Mouse (Mus musculus) right cerebral cortex, postnatal 4 days (tissue): ENCODE measurements around the gene Gm20388.

Source experiments
- DNase-seq: peaks from one replicate; pipeline ENCODE4 v3.0.0-alpha.2; 2022

The Gm20388 gene

GRCm38 (mm10) chr8:121319491-121319890 lies 1408.8 kb downstream of the Gm20388 start:
- no peak for DNase-seq

GRCm38 (mm10) chr8:121326164-121326910 lies 1415.7 kb downstream of the Gm20388 start:
- no peak for DNase-seq

- DNase-seq, result no peak
These were observed 1421.8 kb downstream of the Gm20388 start for GRCm38 (mm10) chr8:121332436-121332835.

GRCm38 (mm10) chr8:121334495-121335424 lies 1424.1 kb downstream of the Gm20388 start:
- DNase-seq, result peak; percentile 14

GRCm38 (mm10) chr8:121335684-121336083 lies 1425.0 kb downstream of the Gm20388 start:
- no peak for DNase-seq

GRCm38 (mm10) chr8:121342931-121343330 lies 1432.3 kb downstream of the Gm20388 start:
- no peak for DNase-seq

- no peak for DNase-seq
These were observed 1433.8 kb downstream of the Gm20388 start for GRCm38 (mm10) chr8:121344486-121344885.

GRCm38 (mm10) chr8:121346175-121346574 lies 1435.5 kb downstream of the Gm20388 start:
- DNase-seq, result no peak

- no peak for DNase-seq
These were observed 1436.2 kb downstream of the Gm20388 start for GRCm38 (mm10) chr8:121346862-121347261.

- no peak for DNase-seq
These were observed 1438.4 kb downstream of the Gm20388 start for GRCm38 (mm10) chr8:121348998-121349397.

- no peak for DNase-seq
These were observed 1440.2 kb downstream of the Gm20388 start for GRCm38 (mm10) chr8:121350803-121351202.

GRCm38 (mm10) chr8:121354844-121355243 lies 1444.2 kb downstream of the Gm20388 start:
- DNase-seq, result no peak

- no peak for DNase-seq
These were observed 1446.8 kb downstream of the Gm20388 start for GRCm38 (mm10) chr8:121357451-121357850.

GRCm38 (mm10) chr8:121358609-121359008 lies 1448.0 kb downstream of the Gm20388 start:
- no peak for DNase-seq

GRCm38 (mm10) chr8:121359131-121359981 lies 1448.7 kb downstream of the Gm20388 start:
- DNase-seq, result no peak

- DNase-seq, result no peak
These were observed 1449.4 kb downstream of the Gm20388 start for GRCm38 (mm10) chr8:121360001-121360400.

GRCm38 (mm10) chr8:121361166-121361565 lies 1450.5 kb downstream of the Gm20388 start:
- DNase-seq, result no peak

- DNase-seq, result no peak
These were observed 1454.0 kb downstream of the Gm20388 start for GRCm38 (mm10) chr8:121364646-121365045.

GRCm38 (mm10) chr8:121365150-121365549 lies 1454.5 kb downstream of the Gm20388 start:
- DNase-seq, result no peak

GRCm38 (mm10) chr8:121366655-121367054 lies 1456.0 kb downstream of the Gm20388 start:
- no peak for DNase-seq

- DNase-seq, result no peak
These were observed 1458.2 kb downstream of the Gm20388 start for GRCm38 (mm10) chr8:121368799-121369198.

- no peak for DNase-seq
These were observed 1458.7 kb downstream of the Gm20388 start for GRCm38 (mm10) chr8:121369378-121369777.

- no peak for DNase-seq
These were observed 1460.6 kb downstream of the Gm20388 start for GRCm38 (mm10) chr8:121371287-121371686.
